Mouse (Mus musculus): ENCODE measurements at regions not wholly inside any gene's neighbourhood (a gene's known extent, or its start where the extent isn't known, plus 50 kb on each side); places are given as distances from the start of the nearest gene placed in this dataset.

- DNase-seq (ENCODE audit: low read depth, low spot score) = no peak
Measured at GRCm38 (mm10) chr4:33594997-33595657, 285.0 kb downstream of the Rngtt start.

- no peak for DNase-seq (ENCODE audit: low read depth, low spot score)
Measured at GRCm38 (mm10) chr4:33595763-33596162, 285.7 kb downstream of the Rngtt start.

GRCm38 (mm10) chr4:33599966-33600365 lies 289.9 kb downstream of the Rngtt start:
- no peak for DNase-seq (ENCODE audit: low read depth, low spot score)

GRCm38 (mm10) chr4:33600805-33601204 lies 290.7 kb downstream of the Rngtt start:
- DNase-seq (ENCODE audit: low read depth, low spot score) = no peak

GRCm38 (mm10) chr4:33604636-33605035 lies 294.5 kb downstream of the Rngtt start:
- DNase-seq (ENCODE audit: low read depth, low spot score) = no peak

GRCm38 (mm10) chr4:33639821-33640575 lies 284.4 kb upstream of the Cnr1 start:
- DNase-seq (ENCODE audit: low read depth, low spot score) = no peak

GRCm38 (mm10) chr4:33640576-33641255 lies 283.7 kb upstream of the Cnr1 start:
- no peak for DNase-seq (ENCODE audit: low read depth, low spot score)

- DNase-seq (ENCODE audit: low read depth, low spot score) = no peak
Measured at GRCm38 (mm10) chr4:33641883-33642282, 282.5 kb upstream of the Cnr1 start.

GRCm38 (mm10) chr4:33642526-33642925 lies 281.9 kb upstream of the Cnr1 start:
- no peak for DNase-seq (ENCODE audit: low read depth, low spot score)

- no peak for DNase-seq (ENCODE audit: low read depth, low spot score)
Measured at GRCm38 (mm10) chr4:33645217-33645616, 279.2 kb upstream of the Cnr1 start.

- DNase-seq (ENCODE audit: low read depth, low spot score) = no peak
Measured at GRCm38 (mm10) chr4:33651292-33651691, 273.1 kb upstream of the Cnr1 start.

GRCm38 (mm10) chr4:33659766-33660165 lies 264.6 kb upstream of the Cnr1 start:
- DNase-seq (ENCODE audit: low read depth, low spot score) = no peak

- DNase-seq (ENCODE audit: low read depth, low spot score) = no peak
Measured at GRCm38 (mm10) chr4:33660553-33660952, 263.8 kb upstream of the Cnr1 start.

GRCm38 (mm10) chr4:33661862-33662261 lies 262.5 kb upstream of the Cnr1 start:
- peak; percentile 53 for DNase-seq (ENCODE audit: low read depth, low spot score)

GRCm38 (mm10) chr4:33662965-33663364 lies 261.4 kb upstream of the Cnr1 start:
- DNase-seq (ENCODE audit: low read depth, low spot score) = no peak

GRCm38 (mm10) chr4:33663616-33664473 lies 260.5 kb upstream of the Cnr1 start:
- no peak for DNase-seq (ENCODE audit: low read depth, low spot score)

GRCm38 (mm10) chr4:33664474-33664822 lies 259.9 kb upstream of the Cnr1 start:
- DNase-seq (ENCODE audit: low read depth, low spot score) = no peak

- no peak for DNase-seq (ENCODE audit: low read depth, low spot score)
Measured at GRCm38 (mm10) chr4:33665250-33665873, 259.0 kb upstream of the Cnr1 start.

- no peak for DNase-seq (ENCODE audit: low read depth, low spot score)
Measured at GRCm38 (mm10) chr4:33668431-33668830, 256.0 kb upstream of the Cnr1 start.

GRCm38 (mm10) chr4:33675044-33675443 lies 249.3 kb upstream of the Cnr1 start:
- no peak for DNase-seq (ENCODE audit: low read depth, low spot score)

GRCm38 (mm10) chr4:33679351-33679750 lies 245.0 kb upstream of the Cnr1 start:
- DNase-seq (ENCODE audit: low read depth, low spot score) = no peak
